Mouse (Mus musculus): ENCODE data around the gene Got1.

Got1 gene

DNA sequence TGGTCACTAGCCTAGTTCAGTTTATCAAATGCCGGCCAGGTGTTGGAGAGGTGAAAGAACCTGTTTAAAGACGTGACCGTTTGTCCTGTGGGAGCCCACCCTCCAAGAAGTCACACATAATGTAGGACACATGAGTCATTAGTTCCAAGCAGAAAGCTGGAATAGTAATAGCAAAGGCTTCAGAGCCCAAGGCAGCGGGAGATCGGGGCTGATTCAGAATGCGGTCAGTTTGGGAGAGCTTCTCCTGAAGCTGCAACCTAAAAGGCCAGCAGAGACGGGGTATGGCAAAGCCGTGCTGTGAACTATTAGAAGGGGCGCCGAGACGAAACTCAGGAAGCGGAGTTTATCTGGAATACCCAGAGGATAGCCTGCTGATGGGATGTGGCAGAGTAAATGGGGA lies 63.9 kb downstream of the Got1 start:
- no peaks in the 10 kb centered on the region for H3K27me3 ChIP-seq (ENCODE audit: control insufficient read depth, insufficient read depth, low read length, poor library complexity, severe bottlenecking)
- no peak for DNase-seq (ENCODE audit: low read depth, low spot score)
- no peaks in the 10 kb centered on the region for H3K36me3 ChIP-seq (ENCODE audit: control insufficient read depth, insufficient read depth, low read length, poor library complexity, severe bottlenecking)

GRCm38 (mm10) chr19:43459948-43460347 lies 64.5 kb downstream of the Got1 start:
- no peaks in the 10 kb centered on the region for H3K27me3 ChIP-seq (ENCODE audit: control insufficient read depth, insufficient read depth, low read length, poor library complexity, severe bottlenecking)
- no peak for DNase-seq (ENCODE audit: low read depth, low spot score)
- no peaks in the 10 kb centered on the region for H3K36me3 ChIP-seq (ENCODE audit: control insufficient read depth, insufficient read depth, low read length, poor library complexity, severe bottlenecking)

DNA sequence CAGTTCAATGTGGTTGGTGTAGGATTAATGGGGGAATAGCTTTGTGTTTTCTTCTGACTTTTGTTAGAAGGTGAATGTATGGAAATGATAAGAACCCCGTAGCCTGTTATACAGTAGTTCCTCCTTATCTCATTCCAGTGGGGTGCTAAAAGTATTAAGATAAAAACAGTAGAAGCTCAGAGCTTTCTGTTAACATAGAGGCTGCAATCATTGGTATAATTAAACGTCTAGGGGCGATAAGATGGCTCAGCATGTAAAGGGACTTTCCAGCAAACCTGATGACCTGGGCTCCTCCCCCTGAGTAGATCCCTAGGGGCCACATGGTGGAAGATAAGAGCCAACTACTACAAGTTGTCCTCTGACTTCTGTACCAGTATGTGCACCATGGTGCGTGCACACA lies 71.4 kb downstream of the Got1 start:
- H3K27me3 ChIP-seq (ENCODE audit: control insufficient read depth, insufficient read depth, low read length, poor library complexity, severe bottlenecking) = no peaks in the 10 kb centered on the region
- H3K36me3 ChIP-seq (ENCODE audit: control insufficient read depth, insufficient read depth, low read length, poor library complexity, severe bottlenecking) = no peaks in the 10 kb centered on the region
- no peak for DNase-seq (ENCODE audit: low read depth, low spot score)

GRCm38 (mm10) chr19:43452176-43452575 lies 72.2 kb downstream of the Got1 start:
- no peaks in the 10 kb centered on the region for H3K36me3 ChIP-seq (ENCODE audit: control insufficient read depth, insufficient read depth, low read length, poor library complexity, severe bottlenecking)
- H3K27me3 ChIP-seq (ENCODE audit: control insufficient read depth, insufficient read depth, low read length, poor library complexity, severe bottlenecking) = no peaks in the 10 kb centered on the region
- no peak for DNase-seq (ENCODE audit: low read depth, low spot score)

- no peaks in the 10 kb centered on the region for H3K27me3 ChIP-seq (ENCODE audit: control insufficient read depth, insufficient read depth, low read length, poor library complexity, severe bottlenecking)
- H3K36me3 ChIP-seq (ENCODE audit: control insufficient read depth, insufficient read depth, low read length, poor library complexity, severe bottlenecking) = no peaks in the 10 kb centered on the region
- DNase-seq (ENCODE audit: low read depth, low spot score) = no peak
Observed at GRCm38 (mm10) chr19:43451563-43451962, 72.8 kb downstream of the Got1 start.
